Mouse (Mus musculus) cerebellum, postnatal 10 days (tissue): Measurements from ENCODE around the gene Tmem40.
A peak's percentile ranks its signal among the peaks of the same experiment; 100 is the strongest.

Source experiments
- DNase-seq, 2 experiments: peaks; one replicate each; pipeline ENCODE4 v3.0.0; 2021; ENCODE audit warnings: mixed read lengths in 2 of 2

The Tmem40 gene

DNA sequence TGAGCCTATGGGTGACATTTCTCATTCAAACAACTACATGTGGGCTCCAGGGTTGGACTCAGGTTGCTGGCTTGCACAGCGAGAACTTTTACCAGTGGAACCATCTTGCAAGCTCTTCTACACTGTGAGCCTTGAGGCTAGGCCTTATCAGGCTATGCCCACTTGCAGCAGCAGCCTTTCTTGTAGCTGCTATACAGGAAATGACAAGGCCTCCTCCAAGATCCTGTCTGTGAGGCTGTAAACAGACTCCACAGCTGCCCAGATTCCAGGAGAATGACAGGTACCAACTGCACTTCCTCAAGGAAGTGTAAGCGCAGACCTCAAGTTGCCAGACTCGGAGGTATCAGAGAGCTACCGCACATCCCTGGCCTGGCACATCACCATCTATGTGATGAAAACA lies 6.0 kb upstream of the Tmem40 start:
- no peak for DNase-seq

DNA sequence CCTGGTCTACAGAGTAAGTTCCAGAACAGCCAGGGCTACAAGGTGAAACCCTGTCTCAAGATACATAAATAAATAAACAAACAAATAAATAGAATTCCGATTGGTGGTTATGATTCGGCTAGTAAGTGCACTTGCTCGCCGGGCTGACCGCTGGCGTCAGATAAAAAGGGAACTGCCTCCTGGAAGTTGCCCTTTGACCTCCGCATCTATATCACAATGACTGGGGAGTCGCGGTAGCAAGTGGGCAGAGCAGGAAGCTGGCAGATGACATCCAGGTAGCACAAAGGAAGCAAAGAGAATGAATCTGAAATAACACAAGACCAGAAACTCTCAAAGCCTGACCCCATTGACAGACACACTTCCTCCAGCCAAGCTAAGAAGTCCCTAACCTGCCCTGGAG lies 5.1 kb upstream of the Tmem40 start:
- DNase-seq, result no peak

DNA sequence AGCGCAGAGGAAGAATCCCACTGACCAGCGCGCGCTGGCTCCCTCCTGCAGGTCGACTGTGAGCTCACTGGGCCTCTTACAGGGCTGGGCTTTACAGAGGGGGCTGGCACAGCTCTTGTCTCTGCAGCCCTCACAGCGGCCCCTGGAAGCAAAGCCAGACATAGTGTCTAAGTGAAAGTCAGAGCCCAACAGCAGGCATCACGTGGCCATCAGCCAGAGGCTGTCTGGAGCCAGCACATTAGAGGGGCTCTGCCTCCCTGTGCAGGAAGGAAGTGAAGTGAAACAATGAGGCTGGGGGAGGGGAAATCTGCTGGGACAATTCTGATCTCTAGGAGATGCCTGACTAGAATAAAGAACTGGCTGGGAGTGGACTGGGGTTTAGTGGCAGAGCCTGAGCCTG lies 2.0 kb upstream of the Tmem40 start:
- peak; percentile 83 to 90 for DNase-seq

DNA sequence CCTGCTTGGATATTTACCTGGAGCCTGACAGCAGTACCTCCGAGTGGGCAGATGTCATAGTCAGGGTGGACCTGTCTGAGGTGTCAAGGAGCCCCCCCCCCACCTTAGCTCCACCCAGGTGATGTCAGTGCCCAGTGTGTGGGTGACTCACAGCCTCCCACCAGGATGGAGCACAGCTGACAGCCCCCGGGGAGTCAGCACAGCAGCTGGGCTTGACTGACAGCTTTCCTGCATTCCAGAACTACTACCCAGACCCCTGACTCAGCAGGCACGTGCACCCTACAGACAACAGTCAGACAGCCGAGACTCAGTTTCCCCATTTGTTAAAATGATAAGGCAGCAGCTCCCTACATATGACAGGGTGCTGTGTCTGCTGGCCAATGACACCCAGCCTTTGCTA lies 1.2 kb downstream of the Tmem40 start:
- no peak for DNase-seq

DNA sequence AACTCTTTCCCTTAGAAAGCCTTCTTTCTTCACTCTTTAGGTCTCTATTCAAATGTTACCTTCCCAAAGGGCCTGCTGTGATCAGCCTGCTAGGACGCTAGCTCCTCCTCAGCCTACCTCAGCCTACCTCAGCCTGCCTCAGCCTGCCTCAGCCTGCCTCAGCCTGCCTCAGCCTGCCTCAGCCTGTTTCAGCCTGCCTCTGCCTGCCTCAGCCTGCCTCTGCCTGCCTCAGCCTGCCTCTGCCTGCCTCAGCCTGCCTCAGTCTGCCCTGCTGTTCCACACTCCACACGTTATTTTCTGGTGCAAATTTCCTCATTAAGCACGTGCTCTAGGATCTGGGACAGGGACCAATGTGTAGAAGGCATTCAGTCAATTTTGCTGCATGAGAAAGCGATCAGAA lies 2.1 kb downstream of the Tmem40 start:
- DNase-seq, result no peak

DNA sequence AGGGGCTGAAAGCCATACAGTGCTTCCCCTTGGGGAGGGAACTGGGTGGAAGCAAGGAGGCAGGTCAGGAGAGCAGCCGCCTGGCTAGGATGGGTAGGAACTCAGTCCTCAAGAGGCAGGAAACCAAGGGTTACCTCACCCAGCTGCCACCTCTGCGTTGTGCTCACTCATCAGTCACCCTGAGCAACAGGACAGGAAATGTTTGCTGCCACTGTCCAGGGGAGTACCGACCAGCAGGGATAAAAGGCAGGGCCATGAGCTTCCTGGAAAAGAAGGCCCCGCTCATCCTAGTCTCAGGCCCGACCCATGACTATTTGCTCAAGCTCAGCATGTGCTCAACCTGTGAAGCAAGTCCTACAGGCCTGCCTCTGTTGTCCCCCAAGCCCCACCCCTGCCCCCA lies 2.7 kb downstream of the Tmem40 start:
- DNase-seq, result no peak

DNA sequence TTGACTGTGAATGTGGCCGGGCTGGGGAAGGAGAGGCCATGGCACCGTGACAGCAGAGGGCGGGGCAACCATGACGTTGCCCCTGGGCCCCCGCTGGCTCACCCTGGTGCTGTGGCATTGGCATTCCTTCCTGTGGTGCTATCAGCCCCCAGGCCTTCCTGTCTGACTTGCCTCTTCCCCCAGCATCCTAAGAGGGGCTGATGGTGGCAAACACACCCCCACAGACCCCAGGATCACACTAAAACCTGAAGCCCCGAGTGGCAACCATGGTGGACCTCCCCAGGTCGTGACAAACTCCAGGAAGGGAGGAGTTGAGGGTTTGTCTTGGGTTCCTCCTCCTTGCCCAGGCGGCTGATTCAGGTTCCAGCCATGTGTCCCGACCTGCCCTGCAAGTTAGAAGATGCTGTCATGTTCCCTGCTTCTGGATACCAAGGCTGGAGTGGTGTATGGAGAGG lies 3.2 kb downstream of the Tmem40 start:
- DNase-seq, result peak in 1 of 2 experiments; percentile 15

DNA sequence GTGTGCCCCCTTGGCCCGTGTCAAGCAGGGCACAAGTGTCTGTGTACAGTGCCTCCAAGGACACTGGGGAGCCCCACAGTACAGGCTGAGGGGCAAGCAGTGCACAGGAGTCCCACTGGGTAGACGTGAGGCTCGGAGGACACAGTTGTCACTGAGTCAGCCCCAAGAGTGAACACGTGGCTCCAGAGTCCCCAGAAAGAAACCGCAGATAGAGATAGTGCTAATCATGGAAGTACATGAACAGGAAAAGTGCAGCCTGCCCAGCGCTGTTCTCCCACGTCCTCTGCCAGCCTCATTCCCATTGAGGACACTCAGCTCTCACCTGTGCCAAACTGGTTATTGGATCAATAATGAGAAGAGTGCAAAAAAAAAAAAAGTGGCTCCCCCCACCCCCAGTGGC lies 6.7 kb downstream of the Tmem40 start:
- DNase-seq, result no peak

DNA sequence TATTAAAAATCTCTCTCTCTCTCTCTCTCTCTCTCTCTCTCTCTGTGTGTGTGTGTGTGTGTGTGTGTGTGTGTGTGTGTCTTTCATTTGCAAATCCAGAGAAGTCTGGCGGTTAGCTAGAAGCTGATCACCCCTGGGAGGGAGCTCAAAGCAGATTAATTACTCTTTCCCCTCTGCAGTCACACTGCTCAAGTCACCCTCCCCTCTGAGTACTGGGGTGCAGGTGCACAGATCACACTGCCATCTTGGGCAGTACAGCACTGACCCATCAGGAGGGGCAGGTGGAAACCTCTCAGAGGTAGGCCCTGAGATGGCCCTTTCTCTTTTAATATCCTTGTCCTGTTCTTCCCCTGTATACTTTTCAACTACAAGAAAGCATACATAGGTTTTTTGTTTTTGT lies 15.9 kb downstream of the Tmem40 start:
- no peak for DNase-seq

DNA sequence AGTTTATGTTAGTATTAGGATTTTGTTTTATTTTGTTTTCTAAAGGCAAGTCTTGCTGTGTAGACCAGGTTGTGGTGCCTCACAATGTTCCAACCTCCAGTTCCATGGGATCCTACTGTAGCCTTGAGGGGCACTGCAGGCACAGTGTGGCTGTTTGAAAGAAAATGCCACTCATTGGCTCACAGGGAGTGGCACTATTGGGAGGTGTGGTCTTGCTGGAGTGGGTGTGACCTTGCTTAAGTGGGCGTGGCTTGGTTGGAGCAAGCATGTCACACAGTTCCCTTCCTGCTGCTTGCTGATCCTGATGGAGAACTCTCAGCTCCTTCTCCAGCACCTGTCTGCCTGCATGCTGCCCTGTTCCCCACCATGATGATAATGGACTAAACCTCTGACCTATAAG lies 18.6 kb downstream of the Tmem40 start:
- DNase-seq, result no peak

DNA sequence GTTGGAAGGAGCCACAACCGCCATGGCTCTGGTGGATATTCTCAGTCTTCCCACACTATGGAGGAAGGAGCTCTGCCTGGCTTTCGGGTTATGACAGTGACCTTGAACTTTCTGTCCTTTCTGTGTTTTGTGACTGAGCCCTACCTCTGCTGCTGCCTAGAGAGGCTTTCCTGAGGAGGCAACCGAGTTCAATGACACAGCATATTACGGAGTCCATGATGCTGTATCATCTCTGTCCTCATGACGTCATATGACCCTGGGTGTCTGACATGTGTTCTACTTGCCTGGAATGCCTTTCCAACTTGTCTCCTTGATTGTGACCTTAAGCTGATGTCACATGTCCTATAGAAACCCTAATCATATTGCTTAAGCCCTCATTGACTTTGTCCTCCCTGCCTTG lies 23.2 kb downstream of the Tmem40 start:
- no peak for DNase-seq

DNA sequence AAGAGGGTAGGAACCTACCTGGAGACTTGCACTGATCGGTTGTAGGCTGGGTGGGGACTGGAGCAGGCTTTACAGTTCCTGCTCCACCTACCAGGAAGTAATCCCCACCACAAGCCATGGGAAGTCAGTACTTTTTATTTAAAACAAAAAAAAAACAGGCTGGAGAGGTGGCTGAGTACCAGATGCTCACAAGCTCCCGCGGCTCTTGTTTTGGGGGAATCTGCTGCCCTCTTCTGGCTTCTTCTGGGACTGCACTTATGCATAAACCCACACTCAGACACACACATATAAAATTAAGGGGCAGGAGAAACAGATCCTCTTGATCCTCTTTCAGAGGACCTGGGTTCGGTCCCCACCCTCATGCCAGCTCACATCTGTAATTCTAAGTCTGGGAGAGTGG lies 27.3 kb downstream of the Tmem40 start:
- peak; percentile 28 to 58 for DNase-seq

DNA sequence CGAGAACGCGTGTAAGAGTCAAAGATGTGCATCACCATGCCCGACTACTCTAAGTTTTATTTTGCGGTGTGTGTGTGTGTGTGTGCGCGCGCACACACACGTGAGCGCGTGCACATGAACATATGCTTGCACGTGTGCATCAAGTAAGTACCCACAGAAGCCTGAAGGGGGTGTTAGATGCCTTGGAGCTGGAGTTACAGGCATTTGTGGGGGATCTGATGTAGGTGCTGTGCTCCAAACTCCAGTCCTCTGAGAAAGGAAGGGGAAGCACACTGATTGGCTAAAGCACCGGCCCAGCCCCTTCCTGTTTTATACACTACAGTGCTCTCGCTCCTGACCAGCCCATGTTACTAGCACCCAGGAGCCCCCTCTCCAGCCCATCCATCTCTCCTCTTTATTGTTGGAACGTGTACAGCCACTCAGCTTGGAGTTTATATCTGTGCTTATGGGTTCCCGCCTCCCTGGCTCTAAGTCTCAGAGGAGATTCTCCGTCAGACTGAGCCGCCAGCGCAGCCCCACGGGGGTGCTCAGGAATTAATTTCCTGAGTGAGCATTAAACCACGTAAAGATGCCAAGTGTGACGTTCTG lies 29.8 kb downstream of the Tmem40 start:
- DNase-seq, result no peak

DNA sequence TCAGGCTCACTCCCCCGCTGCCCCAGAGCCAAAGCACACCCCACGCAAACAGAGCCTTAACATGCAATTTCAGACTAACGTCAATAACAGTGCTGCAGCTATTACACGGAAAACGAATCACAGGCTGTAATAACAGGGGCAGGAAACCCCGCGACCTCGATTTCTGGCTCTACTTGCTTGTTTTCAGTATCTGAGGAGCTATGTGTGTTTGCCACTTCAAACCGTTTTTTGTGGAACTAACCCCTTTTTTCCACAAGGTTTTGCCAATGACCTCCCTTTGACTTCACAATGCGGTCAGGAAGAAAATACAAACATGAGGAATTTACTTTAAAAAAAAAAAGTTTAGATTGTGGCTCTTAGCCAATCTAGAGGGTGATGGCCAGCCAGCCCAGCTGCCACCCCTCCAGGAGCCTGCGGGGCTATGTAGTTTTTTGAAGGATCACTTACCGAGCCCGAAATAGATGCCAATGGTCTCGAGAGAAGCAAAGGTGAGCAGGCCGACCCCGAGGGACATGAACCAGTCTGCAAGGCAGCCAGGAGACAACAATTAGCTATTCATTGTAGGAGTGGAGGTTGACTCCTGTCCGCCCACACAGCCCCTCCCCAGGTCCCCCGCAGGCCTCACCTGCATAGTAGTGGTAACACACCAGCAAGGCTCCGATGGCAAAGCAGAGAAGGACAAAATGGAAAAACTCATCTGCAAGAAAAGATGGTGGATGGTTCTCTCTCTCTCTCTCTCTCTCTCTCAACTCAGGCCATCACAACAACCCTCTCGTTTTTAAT lies 31.5 kb downstream of the Tmem40 start:
- no peak for DNase-seq

DNA sequence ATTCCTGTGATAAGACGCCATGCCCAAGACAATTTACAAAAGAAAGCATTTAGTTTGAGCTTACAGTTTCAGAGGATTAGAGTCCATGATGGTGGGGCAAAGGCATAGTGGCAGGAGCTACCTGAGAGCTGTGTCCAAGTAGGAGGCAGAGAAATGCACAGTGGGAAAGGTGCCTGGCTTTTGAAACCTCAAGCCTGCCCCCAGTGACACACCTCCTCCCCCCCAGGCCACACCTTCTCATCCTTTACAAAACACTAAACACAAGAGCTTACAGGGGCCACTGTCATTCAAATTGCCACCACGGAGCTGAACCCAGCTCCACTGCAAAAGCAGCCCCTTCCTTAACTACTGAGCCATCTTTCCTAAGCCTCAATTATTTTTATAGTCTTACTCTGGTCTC lies 34.6 kb downstream of the Tmem40 start:
- DNase-seq, result no peak

DNA sequence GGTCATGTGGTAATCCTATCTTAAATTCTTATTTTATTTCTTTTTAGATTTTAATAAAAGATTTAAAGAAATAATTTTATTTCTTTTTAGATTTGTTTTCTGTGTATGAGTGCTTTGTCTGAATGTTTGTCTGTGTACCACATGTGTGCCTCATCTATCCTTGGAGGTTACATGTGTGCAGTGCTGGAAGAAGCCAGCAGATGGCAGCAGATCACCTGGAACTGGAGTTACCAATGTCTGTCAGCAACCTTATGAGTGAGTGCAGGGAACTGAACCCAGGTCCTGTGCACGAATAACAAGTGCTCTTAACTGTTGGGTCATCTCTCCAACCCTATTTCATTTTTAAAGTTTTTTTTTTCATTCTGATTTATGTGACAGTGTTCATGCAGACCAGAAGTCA lies 35.1 kb downstream of the Tmem40 start:
- peak; percentile 69 to 70 for DNase-seq

DNA sequence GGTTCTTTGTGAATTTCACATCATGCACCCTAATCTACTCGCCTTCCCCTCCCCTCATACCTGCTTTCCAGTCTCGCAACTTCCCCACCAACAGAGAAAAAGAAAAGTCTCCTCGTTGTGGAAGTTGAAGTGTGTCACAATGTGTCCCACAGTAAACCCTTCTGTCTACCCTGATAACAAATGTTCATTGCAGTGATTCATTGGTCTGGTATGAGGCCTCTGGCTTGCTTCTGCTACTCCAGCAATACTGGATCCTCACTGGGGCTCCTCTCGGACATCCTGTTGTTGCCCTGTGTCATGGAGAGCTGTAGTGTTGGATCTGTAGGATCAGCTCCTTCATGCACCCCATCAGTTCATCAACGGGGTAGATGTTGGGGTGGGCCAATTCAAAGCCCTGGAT lies 40.0 kb downstream of the Tmem40 start:
- DNase-seq, result no peak

DNA sequence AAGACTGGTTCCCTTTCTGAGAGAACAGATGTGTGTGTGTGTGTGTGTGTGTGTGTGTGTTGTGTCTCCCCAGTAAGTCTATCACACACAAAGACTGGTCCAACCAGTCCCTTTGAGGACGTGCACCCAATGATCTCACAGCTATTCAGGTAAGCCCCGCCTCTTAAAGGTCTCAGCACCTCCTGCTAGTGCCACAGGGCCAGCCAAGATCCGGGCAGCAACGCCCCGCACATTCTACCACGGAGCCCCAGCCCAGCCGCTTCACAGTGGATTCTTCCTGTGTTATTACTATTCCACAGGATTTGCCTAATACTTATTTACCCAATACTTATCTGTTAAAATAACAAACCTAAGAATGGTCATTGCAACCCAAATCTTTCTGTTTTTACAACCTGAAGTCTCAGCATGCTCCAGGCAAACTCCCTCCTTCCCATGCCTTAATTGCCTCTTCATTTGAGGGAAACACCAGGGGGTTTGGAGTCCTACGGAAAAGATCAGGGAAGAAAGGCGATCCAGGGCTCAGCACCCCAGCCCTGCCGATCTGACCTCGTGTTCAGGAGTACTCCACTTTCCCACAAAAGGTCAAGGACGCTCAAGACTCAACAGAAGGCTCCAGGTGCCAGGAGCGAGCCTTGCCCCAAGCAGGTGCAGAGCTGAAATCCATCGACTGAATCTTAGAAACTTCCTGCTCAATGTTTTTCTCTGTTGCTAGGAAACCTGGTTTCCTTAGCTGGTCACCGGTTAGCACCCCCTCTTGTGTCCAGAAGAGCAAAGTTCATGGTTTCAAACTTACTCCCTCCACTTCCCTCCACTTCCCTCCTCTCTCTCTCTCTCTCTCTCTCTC lies 44.3 kb downstream of the Tmem40 start:
- DNase-seq, result peak; percentile 24 to 42

DNA sequence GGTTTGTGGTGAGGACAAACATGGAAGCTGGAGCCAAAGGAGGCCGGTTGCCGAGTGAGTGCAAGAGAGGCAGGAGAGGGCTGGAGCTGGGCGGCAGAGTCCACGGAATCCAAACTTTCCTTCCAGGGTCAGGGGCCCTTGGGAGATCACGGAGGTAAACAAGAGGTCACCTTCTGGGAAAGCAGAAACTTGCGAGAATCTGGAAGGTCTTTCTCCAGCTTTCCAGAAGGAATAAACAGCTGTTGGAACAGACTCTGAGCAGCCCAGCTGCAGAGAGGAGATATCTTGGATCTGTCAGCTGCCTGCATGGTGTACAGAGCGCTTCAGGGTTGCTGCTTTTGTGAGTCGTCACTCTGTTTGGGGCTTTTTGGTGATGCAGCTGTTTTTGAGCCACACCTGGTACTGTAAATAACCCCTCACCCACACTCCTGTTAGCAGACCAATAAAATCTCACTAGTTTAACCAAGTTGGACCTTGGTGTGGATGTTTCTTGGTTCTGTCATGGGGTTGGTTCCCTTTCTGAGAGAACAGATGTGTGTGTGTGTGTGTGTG lies 45.0 kb downstream of the Tmem40 start:
- no peak for DNase-seq

DNA sequence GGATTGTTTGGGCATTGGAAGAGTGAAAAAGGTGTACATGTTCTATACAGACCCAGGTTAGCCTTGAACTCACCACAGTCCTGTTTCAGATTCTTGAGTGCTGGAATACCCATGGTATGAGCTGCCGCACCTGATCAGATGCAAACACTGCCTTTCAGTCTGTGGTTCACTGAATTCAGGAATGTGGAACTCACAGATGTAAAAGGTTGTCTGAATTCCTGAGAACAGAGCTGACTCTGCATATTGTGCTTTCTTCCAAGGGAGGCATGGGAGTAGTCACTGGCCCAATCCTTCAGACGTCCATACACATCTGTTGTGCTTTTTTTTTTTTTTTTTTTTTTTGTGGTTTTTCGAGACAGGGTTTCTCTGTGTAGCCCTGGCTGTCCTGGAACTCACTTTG lies 50.9 kb downstream of the Tmem40 start:
- DNase-seq, result no peak

DNA sequence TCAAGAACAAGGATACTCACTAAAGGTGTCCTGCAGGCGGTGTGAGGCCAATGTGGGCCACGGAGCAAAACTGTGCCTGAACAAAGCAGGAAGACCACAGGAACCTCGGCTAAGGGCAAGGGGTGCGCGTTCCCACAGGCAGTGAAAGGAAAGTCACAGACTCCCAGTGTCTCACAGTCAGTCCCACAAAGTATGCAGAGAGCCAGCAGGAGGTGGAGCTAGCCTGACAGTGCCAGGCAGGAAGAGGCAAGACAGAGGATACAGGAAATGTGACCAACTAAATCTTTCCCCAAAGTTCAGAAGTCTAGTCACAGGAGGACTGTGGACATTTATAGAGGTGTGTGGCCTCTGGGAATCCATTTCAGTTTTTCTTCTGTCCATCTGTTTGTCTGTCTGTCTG lies 59.3 kb downstream of the Tmem40 start:
- no peak for DNase-seq

DNA sequence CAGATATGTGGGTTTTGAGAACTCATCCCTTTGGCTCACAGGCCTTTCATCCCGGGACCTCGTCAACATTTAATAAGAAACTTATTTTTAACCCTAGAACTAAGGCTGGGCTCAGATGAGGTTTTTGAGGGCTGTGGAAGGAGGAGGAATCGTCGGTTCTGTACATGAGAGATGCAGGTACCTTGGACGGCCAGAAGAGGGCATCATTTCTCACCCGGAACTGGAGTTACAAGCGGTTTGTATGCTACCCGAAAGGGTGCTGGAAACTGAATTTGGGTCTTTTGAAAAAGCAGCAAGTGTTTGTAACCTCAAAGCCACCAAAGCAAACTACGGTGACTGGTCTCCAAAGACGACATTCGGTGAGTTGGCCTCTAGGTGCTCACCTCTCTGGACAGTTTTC lies 60.9 kb downstream of the Tmem40 start:
- no peak for DNase-seq

DNA sequence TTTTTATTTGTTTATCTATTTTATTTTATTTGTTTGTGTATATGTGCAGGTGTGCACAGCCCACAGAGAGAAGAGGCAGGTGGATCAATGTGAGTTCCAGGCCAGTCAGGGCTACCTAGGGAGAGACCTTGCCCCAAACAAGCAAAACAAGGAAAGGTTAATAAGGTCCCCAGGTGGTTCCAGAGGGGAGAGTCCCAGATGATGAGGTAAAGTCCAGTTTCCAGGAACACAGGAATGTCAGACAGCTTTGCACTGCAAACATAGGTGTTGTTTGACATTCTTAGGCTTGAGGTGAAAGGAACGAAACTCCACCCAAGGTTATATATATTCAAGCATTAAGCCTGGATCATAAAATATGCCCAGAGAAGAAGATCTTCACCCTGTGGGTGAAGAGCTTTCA lies 61.4 kb downstream of the Tmem40 start:
- DNase-seq, result no peak

DNA sequence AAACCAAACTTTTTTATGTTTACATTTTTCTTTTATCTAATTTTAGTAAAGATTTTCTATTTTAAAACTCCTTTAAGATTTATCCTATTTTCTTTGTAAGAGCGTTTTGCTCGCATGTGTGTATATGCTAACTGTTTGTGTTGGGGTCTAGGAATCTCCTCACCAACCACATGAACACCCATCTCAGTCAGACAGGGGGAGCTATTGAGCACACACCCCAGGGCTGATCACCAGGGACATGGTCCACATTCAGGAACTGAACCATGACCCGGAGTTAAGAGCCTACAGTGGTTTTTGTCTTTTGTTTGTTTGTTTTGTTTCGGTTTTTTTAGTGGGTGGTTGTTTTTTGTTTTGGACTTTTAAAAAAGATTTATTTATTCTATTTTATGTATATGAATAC lies 63.5 kb downstream of the Tmem40 start:
- no peak for DNase-seq
